Mouse (Mus musculus) right cerebral cortex, postnatal 14 days (tissue): ENCODE measurements around the gene Ngp.

Experiments used
- DNase-seq: peaks from one replicate; pipeline ENCODE4 v3.0.0; 2022

The Ngp gene

GRCm38 (mm10) chr9:110440049-110440448 lies 20.5 kb downstream of the Ngp start:
- no peak for DNase-seq

- no peak for DNase-seq
Measured at GRCm38 (mm10) chr9:110440559-110440958, 21.0 kb downstream of the Ngp start.

DNA sequence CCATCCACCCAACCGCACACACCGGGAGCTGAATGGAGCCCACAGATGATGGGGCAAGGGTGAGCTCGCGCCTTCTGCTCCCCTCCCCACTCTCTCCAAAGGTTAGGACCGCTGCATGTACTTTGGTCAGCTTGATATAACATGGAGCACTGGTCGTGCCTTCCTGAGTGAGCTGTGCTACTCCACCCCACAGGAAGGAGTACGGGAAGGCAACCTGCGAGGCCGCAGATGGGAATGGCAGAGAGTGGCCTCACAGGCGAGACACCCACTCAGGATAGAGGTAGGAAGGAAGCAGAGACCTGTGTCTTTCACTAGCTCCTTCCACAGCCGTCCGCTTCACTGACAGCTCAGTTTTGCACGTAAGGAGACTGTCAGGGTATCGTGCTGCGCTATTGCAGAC lies 28.8 kb downstream of the Ngp start:
- DNase-seq, result no peak

GRCm38 (mm10) chr9:110448857-110449617 lies 29.5 kb downstream of the Ngp start:
- peak; percentile 77 for DNase-seq

DNA sequence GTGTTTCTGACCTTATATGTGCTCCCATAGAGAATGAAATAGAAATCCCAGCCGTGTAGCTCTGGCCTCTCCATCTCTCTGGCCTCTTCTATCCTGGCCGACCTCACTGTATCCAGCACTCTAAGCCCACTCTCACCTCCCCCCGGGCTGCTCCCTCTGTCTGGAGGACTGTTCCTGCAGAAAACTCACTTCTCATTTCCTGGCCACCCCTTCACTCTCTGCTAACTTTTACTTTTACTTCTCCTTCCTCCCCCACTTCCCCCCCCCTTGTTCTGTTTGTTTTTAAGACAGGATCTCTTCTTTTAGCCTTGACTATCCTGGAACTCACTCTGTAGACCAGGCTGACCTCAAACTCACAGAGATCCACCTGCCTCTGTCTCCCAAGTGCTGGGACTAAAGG lies 33.0 kb downstream of the Ngp start:
- no peak for DNase-seq

GRCm38 (mm10) chr9:110457926-110458325 lies 38.4 kb downstream of the Ngp start:
- no peak for DNase-seq

DNA sequence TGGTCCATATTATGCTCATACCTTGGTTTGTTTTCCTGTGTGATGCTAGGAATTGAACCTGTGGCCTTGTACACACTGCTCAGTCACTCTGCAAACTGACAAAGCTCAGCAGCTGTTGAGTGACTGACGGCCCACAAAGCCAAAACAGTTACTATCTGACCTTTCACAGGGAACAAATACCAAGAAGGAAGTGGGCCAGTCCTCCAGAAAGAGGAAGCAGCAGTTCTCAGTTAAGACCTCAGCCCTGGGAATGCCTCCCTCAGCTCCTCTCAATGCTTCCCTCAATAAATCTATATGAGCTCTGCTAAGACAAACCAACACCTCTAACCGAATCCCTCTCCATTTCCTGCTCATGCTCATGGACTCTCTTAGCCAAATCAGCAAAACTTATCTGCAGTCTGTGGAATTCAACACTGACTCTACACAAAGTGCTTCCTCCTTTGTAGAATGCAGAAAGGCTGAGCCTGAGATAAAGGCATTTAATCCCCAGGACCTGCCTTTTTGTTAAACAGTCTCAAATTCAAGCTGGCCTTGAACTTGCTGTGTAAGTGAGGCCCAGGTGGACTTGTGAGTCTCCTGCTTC lies 39.7 kb downstream of the Ngp start:
- DNase-seq, result no peak

DNA sequence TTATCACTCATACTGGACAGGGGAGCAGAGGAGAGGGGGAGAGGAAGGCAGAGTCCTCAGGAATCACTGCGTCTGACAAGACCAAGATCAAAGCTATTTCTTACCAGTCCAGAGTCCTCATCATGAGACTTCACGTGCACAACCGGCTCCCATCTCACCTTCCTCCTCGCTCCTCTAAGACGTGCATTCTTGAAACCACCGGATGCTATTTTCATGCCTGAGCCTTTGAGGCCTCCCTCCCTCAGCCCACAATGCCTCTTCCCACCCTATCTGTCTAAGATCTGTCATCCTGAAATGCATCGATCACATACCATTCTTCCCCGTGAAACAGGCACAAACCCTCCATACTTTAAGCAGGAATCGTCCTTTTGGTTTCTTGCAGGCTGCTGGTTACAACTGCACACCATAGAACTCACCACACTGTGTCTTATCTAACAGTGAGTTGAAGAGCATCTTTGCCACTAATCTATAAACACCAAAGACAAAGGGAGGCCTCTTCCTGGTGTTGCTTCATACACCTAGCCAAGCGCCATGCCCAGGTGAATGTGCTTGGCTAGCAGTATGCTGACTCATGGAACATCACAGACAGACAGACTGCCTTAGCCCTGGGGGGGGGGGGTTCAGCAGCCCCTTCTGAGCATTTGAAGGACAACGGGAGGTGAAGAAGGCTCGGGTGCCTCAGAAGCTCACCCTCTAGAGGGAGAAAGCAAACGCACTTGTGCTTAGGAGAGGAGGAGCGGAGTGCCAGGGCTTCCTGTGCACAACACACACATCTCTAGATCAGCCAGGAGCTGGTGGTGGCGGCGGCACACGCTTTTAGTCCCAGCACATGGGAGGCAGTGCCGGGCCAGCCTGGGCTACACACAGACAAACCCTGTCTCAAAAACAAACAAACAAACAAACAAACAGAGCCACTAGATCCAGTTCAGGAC lies 41.6 kb downstream of the Ngp start:
- DNase-seq, result no peak

DNA sequence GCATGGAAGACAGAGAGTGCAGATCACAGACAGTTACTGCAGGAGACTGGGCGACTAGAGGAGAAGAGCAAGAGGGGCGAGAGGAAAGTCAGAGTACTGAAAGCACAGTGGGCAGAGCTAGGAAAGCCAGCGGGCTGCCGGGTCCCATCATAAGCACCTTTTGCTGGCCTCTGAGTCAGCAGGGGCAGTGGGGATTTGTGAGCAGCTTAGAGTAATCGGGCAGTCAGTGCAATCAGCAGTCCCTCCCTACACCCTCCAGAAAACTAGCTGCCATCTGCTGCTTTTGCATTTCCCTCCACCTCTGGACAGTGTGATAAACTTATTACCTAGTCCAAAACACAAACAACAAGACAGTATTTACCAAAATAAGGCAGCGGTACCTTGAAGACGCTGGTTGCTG lies 42.8 kb downstream of the Ngp start:
- no peak for DNase-seq

DNA sequence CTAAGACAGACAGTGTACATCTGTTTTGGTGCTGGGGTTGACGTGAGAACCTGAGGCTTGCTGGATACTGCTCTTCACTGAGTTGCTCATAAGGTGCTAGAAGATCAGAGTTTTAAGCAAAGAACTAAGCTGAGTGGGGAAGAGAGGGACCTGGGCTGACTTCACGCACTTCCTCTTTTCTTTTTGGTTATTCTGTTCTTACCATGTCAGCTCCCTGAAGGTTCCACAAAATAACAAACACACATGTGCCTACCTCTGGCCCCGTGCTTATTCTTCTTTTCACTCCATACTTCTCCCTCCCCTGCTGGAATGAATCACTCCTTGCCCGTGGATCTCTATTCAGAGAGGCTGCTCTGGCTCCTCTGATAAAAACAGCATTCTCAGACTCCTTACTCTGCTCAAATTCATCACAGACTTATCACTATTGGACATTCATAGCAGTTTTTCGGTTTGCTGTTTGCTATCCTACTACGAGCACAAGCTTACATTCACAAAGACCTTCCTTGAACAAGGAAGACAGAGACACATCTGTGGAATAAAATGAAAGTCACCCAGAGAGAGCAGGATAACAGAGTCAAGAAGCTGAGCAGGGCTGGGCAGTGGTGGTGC lies 44.5 kb downstream of the Ngp start:
- DNase-seq, result no peak

DNA sequence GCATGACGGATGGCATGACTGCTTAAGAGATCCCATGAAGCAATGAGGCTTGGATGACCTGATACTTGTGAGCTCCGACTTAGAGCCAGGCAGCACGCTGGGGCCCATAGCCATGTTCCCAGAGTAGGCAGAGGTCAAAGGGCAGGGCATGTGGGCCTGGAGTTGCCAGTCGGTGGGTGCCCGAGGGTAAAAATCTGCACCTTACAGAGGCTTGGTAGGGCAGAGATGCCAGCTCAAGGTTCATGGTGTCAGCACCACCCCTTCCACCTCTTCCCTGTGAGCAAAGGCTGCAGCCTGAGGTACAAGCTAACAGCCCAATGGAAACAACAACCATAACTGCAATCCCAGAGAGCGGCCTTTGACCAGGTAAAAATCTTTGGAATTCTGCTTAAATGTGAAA lies 45.8 kb downstream of the Ngp start:
- no peak for DNase-seq

GRCm38 (mm10) chr9:110466179-110466578 lies 46.6 kb downstream of the Ngp start:
- no peak for DNase-seq
